Mouse (Mus musculus): ENCODE measurements around the gene Clip1. TPM values are rescaled to one million over a fixed set of nuclear protein-coding genes. Genes with fewer than 3 reads are reported as not detected.

Clip1 gene
- polyA plus RNA-seq, 1 experiment from 2014 or later: 42.8 TPM

DNA sequence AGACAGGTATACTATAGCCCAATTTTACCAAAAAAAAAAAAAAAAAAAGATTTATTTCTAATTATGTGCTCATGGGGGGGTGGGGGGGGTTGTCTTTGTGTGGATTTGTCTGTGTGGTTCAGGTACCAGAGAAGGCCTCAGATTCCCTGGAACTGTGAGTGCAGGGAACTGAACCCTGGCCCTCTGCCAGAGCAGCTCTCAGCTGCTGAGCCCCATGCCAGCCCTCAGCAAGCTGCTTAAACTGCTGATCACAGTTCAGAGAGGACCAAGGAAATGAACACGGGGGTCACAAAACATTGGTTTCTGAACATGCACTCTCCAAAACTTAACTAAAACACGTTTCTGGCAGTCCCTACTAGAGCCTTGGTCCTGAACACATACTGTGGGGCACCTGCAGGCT is 128.0 kb downstream of the Clip1 start:
- no peak for DNase-seq (ENCODE audit: low spot score, missing footprints)
- H3K36me3 ChIP-seq (ENCODE audit: control insufficient read depth, insufficient read depth, low read length): peaks cover 4% of the 10 kb centered on the region

GRCm38 (mm10) chr5:123555693-123556092 is 128.7 kb downstream of the Clip1 start:
- no peaks in the 10 kb centered on the region for H3K4me1 ChIP-seq (ENCODE audit: control insufficient read depth, insufficient read depth, low read length)
- H3K9me3 ChIP-seq (ENCODE audit: control insufficient read depth, low read length): no peaks in the 10 kb centered on the region
- H3K9ac ChIP-seq (ENCODE audit: low read length): no peak overlapping the region
- H3K27me3 ChIP-seq (ENCODE audit: control insufficient read depth, insufficient read depth, low read length): no peaks in the 10 kb centered on the region
- H3K27ac ChIP-seq (ENCODE audit: low read depth, low read length): no peak overlapping the region
- ATAC-seq (ENCODE audit: low FRiP score) (no peak), DNase-seq (ENCODE audit: low spot score, missing footprints) (no peak)
- no peak overlapping the region for H3K4me2 ChIP-seq
- H3K4me3 ChIP-seq (ENCODE audit: low read depth, low read length): no peak overlapping the region
- H3K36me3 ChIP-seq (ENCODE audit: control insufficient read depth, insufficient read depth, low read length): peaks cover 4% of the 10 kb centered on the region
- 88% methylated on average over 7 of the region's 7 CpGs for WGBS

More for the DNA sequence above, 128.0 kb downstream of the Clip1 start:
- Histone ChIP-seq H3K9ac (ENCODE audit: low read length) (no peak overlapping the region), H3K27me3 (ENCODE audit: control insufficient read depth, insufficient read depth, low read length) (no peaks in the 10 kb centered on the region), H3K4me2 (no peak overlapping the region), H3K9me3 (ENCODE audit: control insufficient read depth, low read length) (no peaks in the 10 kb centered on the region), H3K4me3 (ENCODE audit: low read depth, low read length) (no peak overlapping the region), H3K4me1 (ENCODE audit: control insufficient read depth, insufficient read depth, low read length) (no peaks in the 10 kb centered on the region), H3K27ac (ENCODE audit: low read depth, low read length) (no peak overlapping the region)
- 77% methylated on average over 2 of the region's 2 CpGs for WGBS
- no peak for ATAC-seq (ENCODE audit: low FRiP score)

DNA sequence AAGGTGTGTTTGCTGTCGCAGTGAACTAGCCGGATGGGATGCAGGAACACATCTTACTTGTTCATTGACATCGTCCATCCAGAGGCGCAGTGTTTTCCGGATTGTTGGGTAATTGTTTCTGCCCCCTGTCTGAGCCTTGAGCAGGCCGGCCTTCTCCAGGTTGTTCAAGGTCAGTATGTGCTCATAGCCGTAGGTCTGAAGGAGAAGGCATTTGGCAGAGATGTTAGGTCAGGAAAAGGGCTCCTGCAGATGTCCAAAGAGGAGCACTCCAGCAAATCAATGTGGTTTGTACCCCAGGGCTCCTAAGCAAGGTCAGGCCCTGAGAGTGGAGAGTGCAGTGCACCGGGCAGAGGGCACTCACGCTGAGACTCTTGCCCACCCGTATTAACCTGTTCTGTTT is 150.6 kb downstream of the Clip1 start:
- H3K4me1 ChIP-seq (ENCODE audit: control insufficient read depth, insufficient read depth, low read length): no peaks in the 10 kb centered on the region
- no peak for ATAC-seq (ENCODE audit: low FRiP score)
- H3K27ac ChIP-seq (ENCODE audit: low read depth, low read length): no peak overlapping the region
- no peak overlapping the region for H3K4me2 ChIP-seq
- DNase-seq (ENCODE audit: low spot score, missing footprints): no peak
- peaks cover 9% of the 10 kb centered on the region; the same call in 1 of the 2 replicates for H3K36me3 ChIP-seq (ENCODE audit: control insufficient read depth, insufficient read depth, low read length)
- no peaks in the 10 kb centered on the region for H3K9me3 ChIP-seq (ENCODE audit: control insufficient read depth, low read length)
- 95% methylated on average over 10 of the region's 10 CpGs for WGBS
- no peak overlapping the region for H3K9ac ChIP-seq (ENCODE audit: low read length)
- no peak overlapping the region for H3K4me3 ChIP-seq (ENCODE audit: low read depth, low read length)
- no peaks in the 10 kb centered on the region for H3K27me3 ChIP-seq (ENCODE audit: control insufficient read depth, insufficient read depth, low read length)

GRCm38 (mm10) chr5:123530056-123530455 is 154.4 kb downstream of the Clip1 start:
- Histone ChIP-seq H3K4me1 (ENCODE audit: control insufficient read depth, insufficient read depth, low read length) (no peaks in the 10 kb centered on the region), H3K9ac (ENCODE audit: low read length) (no peak overlapping the region), H3K4me3 (ENCODE audit: low read depth, low read length) (no peak overlapping the region), H3K4me2 (no peak overlapping the region), H3K27ac (ENCODE audit: low read depth, low read length) (no peak overlapping the region), H3K9me3 (ENCODE audit: control insufficient read depth, low read length) (no peaks in the 10 kb centered on the region), H3K36me3 (ENCODE audit: control insufficient read depth, insufficient read depth, low read length) (peaks cover 7% of the 10 kb centered on the region; the same call in 1 of the 2 replicates), H3K27me3 (ENCODE audit: control insufficient read depth, insufficient read depth, low read length) (no peaks in the 10 kb centered on the region)
- DNase-seq (ENCODE audit: low spot score, missing footprints): no peak
- 87% methylated on average over 8 of the region's 8 CpGs for WGBS
- no peak for ATAC-seq (ENCODE audit: low FRiP score)

GRCm38 (mm10) chr5:123528641-123529040 is 155.8 kb downstream of the Clip1 start:
- DNase-seq (ENCODE audit: low spot score, missing footprints): peak; percentile 12
- 84% methylated on average over 7 of the region's 7 CpGs for WGBS

More at GRCm38 (mm10) chr5:123528641-123529040, 155.8 kb downstream of the Clip1 start:
- Histone ChIP-seq H3K4me1 (ENCODE audit: control insufficient read depth, insufficient read depth, low read length) (peaks cover 4% of the 10 kb centered on the region), H3K36me3 (ENCODE audit: control insufficient read depth, insufficient read depth, low read length) (0 out of 2 replicates have a peak, but pooled peaks cover 4% of the 10 kb centered on the region), H3K9me3 (ENCODE audit: control insufficient read depth, low read length) (no peaks in the 10 kb centered on the region), H3K4me3 (ENCODE audit: low read depth, low read length) (no peak overlapping the region), H3K27me3 (ENCODE audit: control insufficient read depth, insufficient read depth, low read length) (no peaks in the 10 kb centered on the region), H3K27ac (ENCODE audit: low read depth, low read length) (no peak overlapping the region), H3K4me2 (no peak overlapping the region), H3K9ac (ENCODE audit: low read length) (no peak overlapping the region)
- ATAC-seq (ENCODE audit: low FRiP score): no peak

Other genes starting within 250 kb of the Clip1 start
- not detected in 2 replicates for gene Lrrc43, start 195.3 kb downstream of the Clip1 start, polyA plus RNA-seq (2014; fragmentation: Nextera tagmentation; extraction: Ambion mirVana)
- gene Il31, start 195.1 kb downstream of the Clip1 start, polyA plus RNA-seq (2014; fragmentation: Nextera tagmentation; extraction: Ambion mirVana): not detected in 2 replicates
- gene B3gnt4, start 174.2 kb downstream of the Clip1 start, polyA plus RNA-seq (2014; fragmentation: Nextera tagmentation; extraction: Ambion mirVana): 0.88 and 1.1 TPM in 2 replicates
- gene Diablo, start 160.4 kb downstream of the Clip1 start, polyA plus RNA-seq (2014; fragmentation: Nextera tagmentation; extraction: Ambion mirVana): 167 and 169 TPM in 2 replicates
- gene Gm49027, start 159.1 kb downstream of the Clip1 start, polyA plus RNA-seq (2014; fragmentation: Nextera tagmentation; extraction: Ambion mirVana): 0.44 and 0.72 TPM in 2 replicates
- 33.6 and 35.1 TPM in 2 replicates for gene Vps33a, start 111.6 kb downstream of the Clip1 start, polyA plus RNA-seq (2014; fragmentation: Nextera tagmentation; extraction: Ambion mirVana)
- 80.8 and 84.7 TPM in 2 replicates for gene Zcchc8, start 36.5 kb upstream of the Clip1 start, polyA plus RNA-seq (2014; fragmentation: Nextera tagmentation; extraction: Ambion mirVana)
- gene Rsrc2, start 64.8 kb upstream of the Clip1 start, polyA plus RNA-seq (2014; fragmentation: Nextera tagmentation; extraction: Ambion mirVana): 168 and 191 TPM in 2 replicates
- gene Kntc1, start 65.1 kb upstream of the Clip1 start, polyA plus RNA-seq (2014; fragmentation: Nextera tagmentation; extraction: Ambion mirVana): 33.6 and 34.4 TPM in 2 replicates
- gene Hcar2, start 180.9 kb upstream of the Clip1 start, polyA plus RNA-seq (2014; fragmentation: Nextera tagmentation; extraction: Ambion mirVana): not detected in 2 replicates
- 0.28 TPM in 1 of 2 replicates, not detected in the other for gene Hcar1, start 195.4 kb upstream of the Clip1 start, polyA plus RNA-seq (2014; fragmentation: Nextera tagmentation; extraction: Ambion mirVana)
- gene Denr, start 222.6 kb upstream of the Clip1 start, polyA plus RNA-seq (2014; fragmentation: Nextera tagmentation; extraction: Ambion mirVana): 176 and 179 TPM in 2 replicates
- 0.58 and 0.78 TPM in 2 replicates for gene Gm43518, start 242.8 kb upstream of the Clip1 start, polyA plus RNA-seq (2014; fragmentation: Nextera tagmentation; extraction: Ambion mirVana)
- gene Ccdc62, start 246.1 kb upstream of the Clip1 start, polyA plus RNA-seq (2014; fragmentation: Nextera tagmentation; extraction: Ambion mirVana): 4.6 and 5.4 TPM in 2 replicates